Mouse (Mus musculus) hindbrain, embryonic 13.5 days (tissue): Measurements from ENCODE around the gene Ybx2. TPM values are rescaled to one million over a fixed set of nuclear protein-coding genes. Genes with fewer than 3 reads are reported as not detected.

Source experiments
- ATAC-seq: fragments of 200-750 bp; cut with Nextera tagmentation; 2 replicates; pipeline ENCODE4 v1.8.0; 2017; ENCODE audit warnings: moderate TSS enrichment; ENCODE audit not compliant: low FRiP score
- H3K27ac ChIP-seq: fragments of 300-500 bp; sonication (generic); 2 replicates; pipeline ENCODE4 v1.5.1; 2015; ENCODE audit warnings: inconsistent platforms, mild to moderate bottlenecking, moderate library complexity
- H3K27me3 ChIP-seq: fragments of 300-500 bp; sonication (generic); 2 replicates; pipeline ENCODE4 v1.6.1; 2015; ENCODE audit warnings: mild to moderate bottlenecking, inconsistent platforms
- H3K36me3 ChIP-seq: fragments of 300-500 bp; sonication (generic); 2 replicates; pipeline ENCODE4 v1.6.1; 2015; ENCODE audit warnings: mild to moderate bottlenecking, inconsistent platforms
- H3K4me1 ChIP-seq: fragments of 300-500 bp; sonication (generic); replicated peaks from 2 replicates; pipeline ENCODE4 v1.6.1; 2015; ENCODE audit warnings: inconsistent platforms
- H3K4me2 ChIP-seq: fragments of 300-500 bp; sonication (generic); 2 replicates; pipeline ENCODE4 v1.6.1; 2015; ENCODE audit warnings: inconsistent platforms, mild to moderate bottlenecking, moderate library complexity
- H3K4me3 ChIP-seq: fragments of 300-500 bp; sonication (generic); 2 replicates; pipeline ENCODE4 v1.5.1; 2015; ENCODE audit warnings: mild to moderate bottlenecking, inconsistent platforms
- H3K9ac ChIP-seq: fragments of 300-500 bp; sonication (generic); 2 replicates; pipeline ENCODE4 v1.6.1; 2015; ENCODE audit warnings: mild to moderate bottlenecking, inconsistent platforms
- H3K9me3 ChIP-seq: fragments of 300-500 bp; sonication (generic); 2 replicates; pipeline ENCODE4 v1.6.1; 2016; ENCODE audit warnings: inconsistent platforms
- WGBS: fragments of 180-500 bp; shearing (Covaris S2); methylation state at CpG from one replicate; pipeline ENCODE4 v1.1.7; 2015; 5-methylcytosine and 5-hydroxymethylcytosine counted together
- polyA plus RNA-seq: library from polyadenylated mRNA; unstranded; fragments of >200 nt; fragmentation: Nextera tagmentation; extraction: Ambion mirVana; gene quantifications from 2 replicates; pipeline ENCODE4 v1.2.1, GENCODE M21; 2015

Ybx2 gene
- polyA plus RNA-seq, 1 experiment from 2014 or later = 7.1 TPM

- H3K4me1 ChIP-seq = peaks cover 9% of the 10 kb centered on the region
- H3K4me2 ChIP-seq = no peak overlapping the region
- no peak for ATAC-seq
- no peaks in the 10 kb centered on the region for H3K27me3 ChIP-seq
- 94% methylated on average over 11 of the region's 11 CpGs for WGBS
- H3K36me3 ChIP-seq = peaks cover 98% of the 10 kb centered on the region
- no peak overlapping the region for H3K4me3 ChIP-seq
- no peak overlapping the region for H3K9ac ChIP-seq
- no peaks in the 10 kb centered on the region for H3K9me3 ChIP-seq
- no peak overlapping the region for H3K27ac ChIP-seq
These were observed 27.0 kb upstream of the Ybx2 start for GRCm38 (mm10) chr11:69908645-69909044.

GRCm38 (mm10) chr11:69909174-69909573 is 26.4 kb upstream of the Ybx2 start:
- Histone ChIP-seq H3K4me3 (no peak overlapping the region), H3K27me3 (no peaks in the 10 kb centered on the region), H3K4me1 (peaks cover 10% of the 10 kb centered on the region), H3K36me3 (peaks cover 93% of the 10 kb centered on the region), H3K9ac (no peak overlapping the region), H3K4me2 (no peak overlapping the region), H3K27ac (no peak overlapping the region), H3K9me3 (no peaks in the 10 kb centered on the region)
- WGBS = 92% methylated on average over 5 of the region's 5 CpGs
- no peak for ATAC-seq

GRCm38 (mm10) chr11:69910177-69910576 is 25.4 kb upstream of the Ybx2 start:
- H3K9me3 ChIP-seq = no peaks in the 10 kb centered on the region
- H3K27me3 ChIP-seq = no peaks in the 10 kb centered on the region
- 0 out of 2 replicates have a peak overlapping the region, but pooled peaks have one; percentile 8 for H3K9ac ChIP-seq
- WGBS = 96% methylated on average over 8 of the region's 8 CpGs
- H3K4me1 ChIP-seq = peaks cover 20% of the 10 kb centered on the region
- H3K36me3 ChIP-seq = peaks cover 88% of the 10 kb centered on the region
- no peak for ATAC-seq
- no peak overlapping the region for H3K4me2 ChIP-seq
- H3K27ac ChIP-seq = no peak overlapping the region
- no peak overlapping the region for H3K4me3 ChIP-seq

- Histone ChIP-seq H3K27me3 (no peaks in the 10 kb centered on the region), H3K9me3 (no peaks in the 10 kb centered on the region), H3K4me3 (no peak overlapping the region), H3K9ac (0 out of 2 replicates have a peak overlapping the region, but pooled peaks have one; percentile 8), H3K4me1 (peaks cover 28% of the 10 kb centered on the region), H3K36me3 (peaks cover 88% of the 10 kb centered on the region), H3K27ac (no peak overlapping the region), H3K4me2 (no peak overlapping the region)
- ATAC-seq = no peak
- 96% methylated on average over 17 of the region's 17 CpGs for WGBS
These were observed 24.6 kb upstream of the Ybx2 start for GRCm38 (mm10) chr11:69910781-69911560.

- peaks cover 88% of the 10 kb centered on the region for H3K36me3 ChIP-seq
- WGBS = 91% methylated on average over 6 of the region's 6 CpGs
- H3K4me3 ChIP-seq = no peak overlapping the region
These were observed 23.9 kb upstream of the Ybx2 start for GRCm38 (mm10) chr11:69911701-69912100.

GRCm38 (mm10) chr11:69912716-69913530 is 22.7 kb upstream of the Ybx2 start:
- peak; percentile 29 for ATAC-seq
- peaks cover 88% of the 10 kb centered on the region for H3K36me3 ChIP-seq
- no peaks in the 10 kb centered on the region for H3K9me3 ChIP-seq
- H3K27ac ChIP-seq = peak overlapping the region; percentile 91
- 79% methylated on average over 15 of the region's 15 CpGs for WGBS
- H3K4me1 ChIP-seq = peaks cover 31% of the 10 kb centered on the region
- peak overlapping the region; percentile 91 for H3K9ac ChIP-seq
- H3K4me3 ChIP-seq = peak overlapping the region; percentile 91
- H3K27me3 ChIP-seq = no peaks in the 10 kb centered on the region
- peak overlapping the region; percentile 100 for H3K4me2 ChIP-seq

More at GRCm38 (mm10) chr11:69911701-69912100, 23.9 kb upstream of the Ybx2 start:
- Histone ChIP-seq H3K4me2 (no peak overlapping the region), H3K9ac (no peak overlapping the region), H3K27me3 (no peaks in the 10 kb centered on the region), H3K4me1 (peaks cover 31% of the 10 kb centered on the region), H3K9me3 (no peaks in the 10 kb centered on the region), H3K27ac (no peak overlapping the region)
- ATAC-seq = no peak

GRCm38 (mm10) chr11:69913554-69914371 is 21.8 kb upstream of the Ybx2 start, which contains the start of gene Gps2:
Gps2 (plus strand) TSS chr11:69913888.
- WGBS = 2% methylated on average over 61 of the region's 61 CpGs

GRCm38 (mm10) chr11:69914372-69914764 is 21.2 kb upstream of the Ybx2 start:
- Histone ChIP-seq H3K36me3 (peaks cover 84% of the 10 kb centered on the region), H3K27ac (peak overlapping the region; percentile 91)
- ATAC-seq = no peak

More at GRCm38 (mm10) chr11:69913554-69914371, 21.8 kb upstream of the Ybx2 start, which contains the start of gene Gps2:
- Histone ChIP-seq H3K36me3 (peaks cover 87% of the 10 kb centered on the region), H3K27me3 (no peaks in the 10 kb centered on the region), H3K9ac (peak within 1 kb of the TSS; percentile 91), H3K9me3 (no peaks in the 10 kb centered on the region), H3K4me2 (peak within 1 kb of the TSS; percentile 100), H3K27ac (peak within 1 kb of the TSS; percentile 91), H3K4me3 (peak within 1 kb of the TSS; percentile 91), H3K4me1 (peaks cover 35% of the 10 kb centered on the region)
- ATAC-seq = peak; percentile 89

GRCm38 (mm10) chr11:69914917-69915430 is 20.6 kb upstream of the Ybx2 start:
- 38% methylated on average over 9 of the region's 9 CpGs for WGBS
- H3K36me3 ChIP-seq = peaks cover 78% of the 10 kb centered on the region
- H3K4me1 ChIP-seq = peaks cover 47% of the 10 kb centered on the region
- no peaks in the 10 kb centered on the region for H3K27me3 ChIP-seq
- peak overlapping the region; percentile 100 for H3K4me2 ChIP-seq
- no peak for ATAC-seq
- H3K9me3 ChIP-seq = no peaks in the 10 kb centered on the region
- H3K9ac ChIP-seq = peak overlapping the region; percentile 91
- peak overlapping the region; percentile 91 for H3K4me3 ChIP-seq
- H3K27ac ChIP-seq = no peak overlapping the region

More at GRCm38 (mm10) chr11:69914372-69914764, 21.2 kb upstream of the Ybx2 start:
- Histone ChIP-seq H3K9me3 (no peaks in the 10 kb centered on the region), H3K4me3 (peak overlapping the region; percentile 91), H3K9ac (peak overlapping the region; percentile 91), H3K4me1 (peaks cover 41% of the 10 kb centered on the region), H3K27me3 (no peaks in the 10 kb centered on the region), H3K4me2 (peak overlapping the region; percentile 100)
- WGBS = 3% methylated on average over 17 of the region's 17 CpGs

GRCm38 (mm10) chr11:69915667-69916627 is 19.6 kb upstream of the Ybx2 start:
- H3K4me1 ChIP-seq = peaks cover 51% of the 10 kb centered on the region
- no peak for ATAC-seq
- H3K4me2 ChIP-seq = no peak overlapping the region
- no peaks in the 10 kb centered on the region for H3K27me3 ChIP-seq
- peak overlapping the region; percentile 4; the same call in 1 of the 2 replicates for H3K4me3 ChIP-seq
- no peak overlapping the region for H3K27ac ChIP-seq
- peak overlapping the region; percentile 35; the same call in 1 of the 2 replicates for H3K9ac ChIP-seq
- H3K9me3 ChIP-seq = no peaks in the 10 kb centered on the region
- 67% methylated on average over 5 of the region's 5 CpGs for WGBS
- peaks cover 68% of the 10 kb centered on the region for H3K36me3 ChIP-seq
